Mouse (Mus musculus) MEL (cell line): Measurements from ENCODE around the gene Eipr1. TPM values are rescaled to one million over a fixed set of nuclear protein-coding genes. Genes with fewer than 3 reads are reported as not detected.
A peak's percentile ranks its signal among the peaks of the same experiment; 100 is the strongest.

Source experiments
- DNase-seq: peaks from one replicate; pipeline ENCODE4 v3.0.0; 2011; ENCODE audit warnings: low read depth, low spot score
- H3K27ac ChIP-seq: 2 replicates; pipeline ENCODE4 v1.5.1; 2012; ENCODE audit warnings: low read depth, mild to moderate bottlenecking, control low read depth, low read length, moderate library complexity; ENCODE audit not compliant: control insufficient read depth
- H3K27me3 ChIP-seq, 2 experiments: fragments of 150-350 bp in 1 of 2; sonication (generic) in 1 of 2; 2 replicates each; pipeline ENCODE4 v1.6.1; 2012; ENCODE audit warnings: low read length in 2 of 2, mild to moderate bottlenecking in 2 of 2, improper control_type of control experiment in 1 of 2, moderate library complexity in 1 of 2; ENCODE audit not compliant: insufficient read depth in 2 of 2, control insufficient read depth in 1 of 2
- H3K36me3 ChIP-seq, 2 experiments: 2 replicates each; pipeline ENCODE4 v1.6.1; 2012 to 2014; ENCODE audit warnings: low read length in 2 of 2, improper control_type of control experiment in 1 of 2, inconsistent platforms in 1 of 2, mild to moderate bottlenecking in 1 of 2; ENCODE audit not compliant: insufficient read depth in 2 of 2, control insufficient read depth in 1 of 2
- H3K4me1 ChIP-seq, 2 experiments: fragments of 150-350 bp in 1 of 2; sonication (generic) in 1 of 2; 2 replicates each; pipeline ENCODE4 v1.6.1; 2012; ENCODE audit warnings: low read length in 2 of 2, improper control_type of control experiment in 1 of 2, mild to moderate bottlenecking in 1 of 2; ENCODE audit not compliant: insufficient read depth in 2 of 2, control insufficient read depth in 1 of 2
- H3K4me3 ChIP-seq, 2 experiments: fragments of 150-350 bp in 1 of 2; sonication (generic) in 1 of 2; 2 replicates each; pipeline ENCODE4 v1.5.1; 2012; ENCODE audit warnings: low read depth in 2 of 2, low read length in 2 of 2, mild to moderate bottlenecking in 2 of 2, moderate library complexity in 2 of 2, control low read depth in 1 of 2, improper control_type of control experiment in 1 of 2; ENCODE audit not compliant: control insufficient read depth in 1 of 2, insufficient read depth in 1 of 2
- H3K79me2 ChIP-seq: 2 replicates; pipeline ENCODE4 v1.6.1; 2012; ENCODE audit warnings: mild to moderate bottlenecking, low read length, moderate library complexity; ENCODE audit not compliant: control insufficient read depth, poor library complexity, insufficient read depth
- H3K9ac ChIP-seq: 2 replicates; pipeline ENCODE4 v1.6.1; 2012; ENCODE audit warnings: low read depth, mild to moderate bottlenecking, control low read depth, low read length, moderate library complexity; ENCODE audit not compliant: control insufficient read depth, poor library complexity, severe bottlenecking
- H3K9me3 ChIP-seq: fragments of 150-350 bp; sonication (generic); replicated peaks from 2 replicates; pipeline ENCODE4 v1.6.1; 2012; ENCODE audit warnings: mild to moderate bottlenecking, low read length, improper control_type of control experiment, moderate library complexity; ENCODE audit not compliant: insufficient read depth
- CHD1 ChIP-seq: IDR thresholded peaks from 2 replicates; pipeline ENCODE4 v1.6.1; 2012; ENCODE audit warnings: low read depth, mild to moderate bottlenecking, inconsistent platforms, low read length, improper control_type of control experiment
- CHD2 ChIP-seq: IDR thresholded peaks from 2 replicates; pipeline ENCODE4 v1.6.1; 2011; ENCODE audit warnings: low read length, improper control_type of control experiment
- EP300 ChIP-seq, 2 experiments: IDR thresholded peaks; 2 replicates each; pipeline ENCODE4 v1.6.1; 2011; ENCODE audit warnings: improper control_type of control experiment in 2 of 2, low read length in 2 of 2, low read depth in 1 of 2, mild to moderate bottlenecking in 1 of 2
- GABPA ChIP-seq: IDR thresholded peaks from 2 replicates; pipeline ENCODE4 v1.6.1; 2012; ENCODE audit warnings: low read depth, mild to moderate bottlenecking, inconsistent platforms, low read length, improper control_type of control experiment, moderate library complexity
- HCFC1 ChIP-seq: IDR thresholded peaks from 2 replicates; pipeline ENCODE4 v1.6.1; 2012; ENCODE audit warnings: low read depth, mild to moderate bottlenecking, inconsistent platforms, low read length, improper control_type of control experiment, moderate library complexity
- KAT2A ChIP-seq: conservative IDR thresholded peaks from 2 replicates; pipeline ENCODE4 v1.6.1; 2012; ENCODE audit warnings: low read depth, low read length, improper control_type of control experiment, inconsistent platforms
- MAFK ChIP-seq: IDR thresholded peaks from 2 replicates; pipeline ENCODE4 v1.6.1; 2011; ENCODE audit warnings: low read depth, mild to moderate bottlenecking, low read length, improper control_type of control experiment, borderline replicate concordance
- MAZ ChIP-seq: IDR thresholded peaks from 2 replicates; pipeline ENCODE4 v1.6.1; 2012; ENCODE audit warnings: low read depth, mild to moderate bottlenecking, inconsistent platforms, low read length, improper control_type of control experiment
- MEF2A ChIP-seq: IDR thresholded peaks from 2 replicates; pipeline ENCODE4 v1.6.1; 2014; ENCODE audit warnings: low read depth, mild to moderate bottlenecking, inconsistent platforms, low read length, improper control_type of control experiment; ENCODE audit not compliant: poor library complexity, insufficient replicate concordance, severe bottlenecking; ENCODE audit errors: extremely low read depth
- MXI1 ChIP-seq: IDR thresholded peaks from 2 replicates; pipeline ENCODE4 v1.6.1; 2011; ENCODE audit warnings: mild to moderate bottlenecking, low read depth, low read length, improper control_type of control experiment
- MYB ChIP-seq: IDR thresholded peaks from 2 replicates; pipeline ENCODE4 v1.6.1; 2011; ENCODE audit warnings: mild to moderate bottlenecking, low read depth, low read length, improper control_type of control experiment
- MYC ChIP-seq: IDR thresholded peaks from 2 replicates; pipeline ENCODE4 v1.6.1; 2011; ENCODE audit warnings: low read depth, mild to moderate bottlenecking, low read length, improper control_type of control experiment, moderate library complexity
- NELFE ChIP-seq: IDR thresholded peaks from 2 replicates; pipeline ENCODE4 v1.6.1; 2011; ENCODE audit warnings: low read depth, low read length, improper control_type of control experiment
- POLR2A ChIP-seq, 2 experiments: IDR thresholded peaks; 2 replicates each; pipeline ENCODE4 v1.6.1; 2011 to 2012; ENCODE audit warnings: low read length in 2 of 2, mild to moderate bottlenecking in 2 of 2, control low read depth in 1 of 2, improper control_type of control experiment in 1 of 2, low read depth in 1 of 2, moderate library complexity in 1 of 2; ENCODE audit not compliant: control insufficient read depth in 1 of 2, insufficient read depth in 1 of 2, poor library complexity in 1 of 2
- POLR2AphosphoS2 ChIP-seq: IDR thresholded peaks from 2 replicates; pipeline ENCODE4 v1.6.1; 2011; ENCODE audit warnings: low read length, improper control_type of control experiment
- POLR2AphosphoS5 ChIP-seq: IDR thresholded peaks from 2 replicates; pipeline ENCODE4 v1.6.1; 2012; ENCODE audit warnings: low read depth, borderline replicate concordance, mild to moderate bottlenecking, inconsistent platforms, low read length, moderate library complexity, mixed read lengths
- RAD21 ChIP-seq: IDR thresholded peaks from 2 replicates; pipeline ENCODE4 v1.6.1; 2011; ENCODE audit warnings: mild to moderate bottlenecking, low read depth, low read length, improper control_type of control experiment
- RCOR1 ChIP-seq: IDR thresholded peaks from 2 replicates; pipeline ENCODE4 v1.6.1; 2012; ENCODE audit warnings: low read depth, mild to moderate bottlenecking, inconsistent platforms, low read length, improper control_type of control experiment
- SIN3A ChIP-seq: IDR thresholded peaks from 2 replicates; pipeline ENCODE4 v1.6.1; 2012; ENCODE audit warnings: low read length, improper control_type of control experiment, inconsistent platforms
- SMC3 ChIP-seq: IDR thresholded peaks from 2 replicates; pipeline ENCODE4 v1.6.1; 2011; ENCODE audit warnings: low read depth, low read length, improper control_type of control experiment
- TAL1 ChIP-seq: IDR thresholded peaks from 2 replicates; pipeline ENCODE4 v1.6.1; 2012; ENCODE audit warnings: mild to moderate bottlenecking, inconsistent platforms, low read length, moderate library complexity, mixed read lengths
- UBTF ChIP-seq: IDR thresholded peaks from 2 replicates; pipeline ENCODE4 v1.6.1; 2012; ENCODE audit warnings: low read depth, mild to moderate bottlenecking, inconsistent platforms, low read length, improper control_type of control experiment, moderate library complexity, borderline replicate concordance; ENCODE audit not compliant: insufficient read depth
- USF1 ChIP-seq: IDR thresholded peaks from 2 replicates; pipeline ENCODE4 v1.6.1; 2014; ENCODE audit warnings: low read depth, mild to moderate bottlenecking, inconsistent platforms, low read length, improper control_type of control experiment, moderate library complexity
- ZKSCAN1 ChIP-seq: IDR thresholded peaks from 2 replicates; pipeline ENCODE4 v1.6.1; 2012; ENCODE audit warnings: low read depth, mild to moderate bottlenecking, inconsistent platforms, low read length, improper control_type of control experiment, moderate library complexity
- ZMIZ1 ChIP-seq: IDR thresholded peaks from 2 replicates; pipeline ENCODE4 v1.6.1; 2012; ENCODE audit warnings: low read depth, mild to moderate bottlenecking, inconsistent platforms, low read length, improper control_type of control experiment, moderate library complexity
- polyA plus RNA-seq, 2 experiments: library from polyadenylated mRNA; stranded (reverse) in 1 of 2; unstranded in 1 of 2; fragments of >175 nt in 1 of 2; fragments of >200 nt in 1 of 2; gene quantifications; 2 replicates each; pipeline versions ENCODE4 v1.2.1 to v1.2.4; 2012; ENCODE audit warnings: low replicate concordance in 2 of 2, low read depth in 1 of 2; ENCODE audit not compliant: insufficient read length in 2 of 2, insufficient read depth in 1 of 2, missing spikeins in 1 of 2
- total RNA-seq: library from RNA; depleted of rRNA; stranded (reverse); fragments of 300-350 nt; gene quantifications from 2 replicates; pipeline ENCODE4 v1.2.3, GENCODE M21; 2012

The Eipr1 gene
- total and polyA plus RNA-seq, 3 experiments: 45.8 to 51.5 TPM; not detected in 1

DNA sequence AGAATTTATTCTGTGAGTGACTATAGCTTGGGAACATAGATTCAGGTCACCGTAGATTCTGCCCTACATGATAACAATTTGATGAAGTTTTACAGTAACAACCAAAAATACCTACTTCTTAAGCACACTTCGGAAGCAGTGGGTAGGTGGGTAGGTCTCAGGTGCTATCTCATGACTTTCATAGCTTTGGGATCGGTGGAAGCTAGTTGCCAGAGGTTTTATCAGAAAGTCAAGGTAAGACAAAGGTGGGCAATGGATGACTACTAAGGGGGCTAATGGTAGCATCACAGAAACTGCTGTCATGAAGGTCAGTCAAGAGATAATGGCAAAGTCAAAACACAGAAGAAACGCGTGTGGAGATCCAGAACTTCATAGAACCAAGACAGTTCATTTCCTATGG is 727 bp upstream of the Eipr1 start:
- H3K27ac ChIP-seq: peak overlapping the region; percentile 84

DNA sequence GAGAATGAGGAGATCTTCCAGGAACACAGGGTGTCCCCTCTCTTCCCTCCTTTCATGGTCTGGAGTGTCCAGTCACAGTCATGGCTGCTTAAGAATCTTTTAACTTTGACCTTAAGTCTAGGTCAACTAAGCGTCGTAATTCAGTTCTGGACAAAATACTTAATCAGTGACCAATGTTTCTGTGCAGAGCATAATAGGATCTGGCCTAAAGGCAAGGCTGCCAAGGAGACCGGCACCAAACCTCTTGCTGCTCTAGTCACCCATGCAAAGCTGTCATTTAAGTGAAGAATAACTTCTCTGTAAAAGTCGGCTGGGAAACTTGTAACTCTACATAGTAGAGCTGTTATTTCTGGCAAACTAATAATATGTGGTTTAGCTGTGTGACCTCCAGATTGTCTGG is 4.4 kb downstream of the Eipr1 start:
- Histone ChIP-seq H3K9me3 (no peaks in the 10 kb centered on the region), H3K4me1 (0 out of 4 replicates have a peak, but pooled peaks cover 0 to 3% of the 10 kb centered on the region in 2 experiments)

More for the DNA sequence above, 727 bp upstream of the Eipr1 start:
- peaks cover 6 to 19% of the 10 kb centered on the region in 2 experiments; a peak in 3 of 4 replicates for H3K4me1 ChIP-seq
- H3K79me2 ChIP-seq: peaks cover 48% of the 10 kb centered on the region
- no peaks in the 10 kb centered on the region for H3K9me3 ChIP-seq
- H3K27me3 ChIP-seq: no peaks in the 10 kb centered on the region
- peaks cover 0 to 16% of the 10 kb centered on the region in 2 experiments; a peak in 2 of 4 replicates for H3K36me3 ChIP-seq
- DNase-seq: no peak
- TF ChIP-seq ZKSCAN1: no peak
- TF ChIP-seq SIN3A: peak; percentile 8; the same call in 1 of the 2 replicates
- no peak for TF ChIP-seq UBTF
- TF ChIP-seq HCFC1: no peak
- TF ChIP-seq POLR2AphosphoS5: no peak
- no peak for TF ChIP-seq CHD2
- TF ChIP-seq RCOR1: no peak
- TF ChIP-seq MXI1: no peak
- no peak for TF ChIP-seq ZMIZ1
- 0 out of 4 replicates have a peak, but pooled peaks of 1 of the 2 experiments have one; percentile 15 for TF ChIP-seq EP300 (IDR thresholded peaks at IDR 0.05; ENCODE audit: low read depth in 1 of 2, low read length in 2 of 2)
- H3K4me3 ChIP-seq: peak overlapping the region; percentile 83 to 92
- H3K9ac ChIP-seq: peak overlapping the region; percentile 76

DNA sequence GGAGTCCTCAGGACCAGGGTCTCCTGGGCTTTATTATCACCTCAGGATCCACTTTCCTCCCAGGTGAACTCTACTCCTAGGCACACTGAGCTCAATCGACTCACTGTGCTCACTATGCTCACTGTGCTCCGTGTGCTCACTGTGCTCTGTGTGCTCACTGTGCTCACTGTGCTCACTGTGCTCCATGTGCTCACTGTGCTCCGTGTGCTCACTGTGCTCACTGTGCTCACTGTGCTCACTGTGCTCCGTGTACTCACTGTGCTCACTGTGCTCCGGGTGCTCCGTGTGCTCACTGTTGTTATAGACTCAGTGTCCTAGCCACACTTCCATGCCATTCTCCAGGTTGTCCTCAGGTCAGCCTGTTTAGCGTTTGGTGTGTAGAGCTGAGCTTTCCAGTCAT is 18.4 kb downstream of the Eipr1 start:
- no peaks in the 10 kb centered on the region for H3K9me3 ChIP-seq
- H3K27me3 ChIP-seq: no peaks in the 10 kb centered on the region
- H3K9ac ChIP-seq: no peak overlapping the region
- H3K4me1 ChIP-seq: no peaks in the 10 kb centered on the region
- H3K36me3 ChIP-seq: peaks cover 0 to 2% of the 10 kb centered on the region in 2 experiments; a peak in 2 of 4 replicates
- no peak overlapping the region for H3K4me3 ChIP-seq
- H3K27ac ChIP-seq: no peak overlapping the region
- no peaks in the 10 kb centered on the region for H3K79me2 ChIP-seq
- DNase-seq: no peak
- TF ChIP-seq MYC (no peak), ZMIZ1 (no peak), RCOR1 (no peak), MAZ (no peak), CHD1 (no peak), SMC3 (no peak), MAFK (no peak), MEF2A (no peak), USF1 (no peak), TAL1 (no peak), NELFE (no peak), SIN3A (no peak), EP300 (IDR thresholded peaks at IDR 0.05; ENCODE audit: low read depth in 1 of 2, low read length in 2 of 2) (no peak), GABPA (no peak), POLR2AphosphoS2 (no peak), KAT2A (no peak), RAD21 (no peak), MYB (no peak)

More for the DNA sequence above, 4.4 kb downstream of the Eipr1 start:
- TF ChIP-seq POLR2AphosphoS2 (no peak), CHD1 (no peak), MYB (no peak), ZMIZ1 (no peak), POLR2A (IDR thresholded peaks at IDR 0.05; ENCODE audit: control insufficient read depth in 1 of 2, insufficient read depth in 1 of 2, low read depth in 1 of 2, low read length in 2 of 2, poor library complexity in 1 of 2) (no peak)
- H3K9ac ChIP-seq: no peak overlapping the region
- no peaks in the 10 kb centered on the region for H3K27me3 ChIP-seq
- peaks cover 0 to 4% of the 10 kb centered on the region in 2 experiments; a peak in 2 of 4 replicates for H3K36me3 ChIP-seq
- DNase-seq: no peak
- peaks cover 18% of the 10 kb centered on the region for H3K79me2 ChIP-seq
- H3K4me3 ChIP-seq: no peak overlapping the region
- no peak overlapping the region for H3K27ac ChIP-seq
